Mouse (Mus musculus): ENCODE data around the gene Ndp. TPM values are rescaled to one million over a fixed set of nuclear protein-coding genes. Genes with fewer than 3 reads are reported as not detected.

The Ndp gene
- 4.5 and 5.2 TPM in 2 replicates for polyA plus RNA-seq (2016; fragmentation: Nextera tagmentation; extraction: Ambion mirVana)

DNA sequence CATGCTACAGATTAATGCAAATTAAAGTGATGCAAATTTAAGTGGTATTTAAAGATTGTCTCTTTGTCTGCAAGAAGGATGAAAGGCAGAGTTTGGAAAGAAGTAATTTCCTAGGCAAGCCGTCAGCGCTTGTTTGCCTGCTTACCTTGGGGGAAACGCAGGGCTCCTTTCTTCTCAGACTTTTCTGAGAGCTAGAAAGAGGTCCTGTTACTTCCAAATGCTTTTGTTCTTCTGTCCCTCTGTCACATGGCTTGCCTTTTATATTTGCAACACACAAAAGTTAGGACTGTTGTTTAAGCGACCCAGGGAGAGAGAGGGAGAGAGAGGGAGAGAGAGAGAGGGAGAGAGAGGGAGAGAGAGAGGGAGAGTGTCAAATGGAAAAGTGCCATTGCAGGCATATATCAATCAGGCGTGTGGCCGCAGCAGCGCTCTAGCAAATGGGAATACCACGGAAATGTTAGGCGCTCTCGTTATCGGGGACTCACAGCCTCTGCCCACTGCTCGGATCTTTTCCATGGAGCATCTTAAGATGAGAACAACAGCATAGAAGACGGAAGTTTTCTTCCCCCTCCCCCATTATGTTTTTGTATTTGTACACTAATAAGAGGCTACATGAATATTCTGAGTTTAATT is at the start of gene Ndp:
Gene Ndp, minus strand, starts transcription at position 534 of the 633 bp plus-strand sequence.
- peak within 1 kb of the TSS; percentile 20; the same call in 1 of the 2 replicates for H3K9ac ChIP-seq (replicated peaks)
- peak within 1 kb of the TSS; percentile 34 for H3K4me3 ChIP-seq
- H3K4me2 ChIP-seq (replicated peaks) = peak within 1 kb of the TSS; percentile 54
- H3K27ac ChIP-seq (replicated peaks) = peak within 1 kb of the TSS; percentile 66
- H3K9me3 ChIP-seq = no peaks in the 10 kb centered on the region
- WGBS = 20% methylated on average over 13 of the region's 13 CpGs
- no peaks in the 10 kb centered on the region for H3K4me1 ChIP-seq
- peak; percentile 38; the same call in 1 of the 2 replicates for ATAC-seq (ENCODE audit: low FRiP score, low read depth)
- no peaks in the 10 kb centered on the region for H3K27me3 ChIP-seq
- no peaks in the 10 kb centered on the region for H3K36me3 ChIP-seq

DNA sequence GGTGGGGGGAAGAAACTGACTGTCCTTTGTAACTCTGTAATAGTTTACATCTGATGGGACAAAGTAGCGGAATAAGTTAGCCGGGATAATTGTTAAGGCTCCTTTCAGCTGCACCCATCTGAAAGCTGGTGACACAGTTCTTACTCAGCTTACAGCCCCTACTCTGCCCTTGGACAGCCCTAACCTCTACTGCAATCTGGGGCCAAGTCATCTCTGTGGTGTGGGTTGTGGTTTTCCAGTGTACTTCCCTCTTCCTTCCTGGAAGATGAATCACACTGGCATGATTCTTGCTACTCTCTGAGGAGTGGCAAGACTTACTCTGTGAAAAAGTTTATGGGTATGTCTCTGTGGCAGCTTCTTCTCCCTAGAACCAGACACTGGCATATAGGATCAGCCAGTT is 43.2 kb upstream of the Ndp start:
- no peaks in the 10 kb centered on the region for H3K9me3 ChIP-seq
- 100% methylated on average over 2 of the region's 2 CpGs for WGBS
- no peak overlapping the region for H3K4me3 ChIP-seq
- H3K36me3 ChIP-seq = no peaks in the 10 kb centered on the region
- no peak overlapping the region for H3K27ac ChIP-seq (replicated peaks)
- no peak for ATAC-seq (ENCODE audit: low FRiP score, low read depth)
- no peak overlapping the region for H3K9ac ChIP-seq (replicated peaks)
- H3K4me2 ChIP-seq (replicated peaks) = no peak overlapping the region
- no peaks in the 10 kb centered on the region for H3K27me3 ChIP-seq
- no peaks in the 10 kb centered on the region for H3K4me1 ChIP-seq

DNA sequence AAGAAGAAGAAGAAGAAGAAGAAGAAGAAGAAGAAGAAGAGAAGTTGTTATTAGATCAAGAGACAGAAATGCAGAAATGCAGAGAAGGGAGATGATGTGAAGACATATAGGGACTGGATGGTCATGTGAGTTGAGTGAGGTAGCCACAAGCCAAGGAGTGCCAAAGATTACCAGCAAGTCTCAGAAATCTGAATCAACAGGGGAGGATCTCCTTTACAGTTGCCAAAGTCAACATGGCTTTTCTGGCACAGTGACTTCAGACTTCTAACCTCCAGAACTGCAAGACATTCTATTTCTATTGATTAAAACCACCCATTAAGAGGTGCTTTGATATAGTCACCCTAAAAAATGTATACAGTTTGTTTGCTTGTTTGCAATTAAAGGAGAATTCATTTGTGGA is 6.4 kb upstream of the Ndp start:
- no peak overlapping the region for H3K27ac ChIP-seq (replicated peaks)
- H3K27me3 ChIP-seq = no peaks in the 10 kb centered on the region
- no peaks in the 10 kb centered on the region for H3K4me1 ChIP-seq

DNA sequence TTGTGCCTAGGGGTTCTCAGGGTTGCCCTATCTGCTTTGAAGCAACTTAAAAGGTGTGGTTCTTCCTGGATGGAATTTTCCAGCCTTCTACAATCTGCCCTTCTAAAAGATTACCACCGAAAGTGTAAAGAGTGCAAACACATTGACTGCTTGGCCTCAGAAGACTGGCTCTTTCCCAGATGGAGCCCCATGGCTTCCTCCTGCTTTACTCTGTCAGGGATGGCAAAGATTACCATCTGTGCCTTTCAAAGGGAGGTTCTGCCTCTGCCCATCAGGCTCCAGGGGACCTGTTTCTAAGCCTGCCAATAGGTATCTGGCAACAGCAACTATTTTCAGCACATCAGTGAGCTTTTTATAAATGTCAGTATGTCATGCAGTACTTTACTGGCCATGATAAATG is 1.5 kb upstream of the Ndp start:
- no peak overlapping the region for H3K4me3 ChIP-seq
- ATAC-seq (ENCODE audit: low FRiP score, low read depth) = no peak
- H3K27me3 ChIP-seq = no peaks in the 10 kb centered on the region
- WGBS = 73% methylated on average over 1 of the region's 1 CpGs
- H3K9me3 ChIP-seq = no peaks in the 10 kb centered on the region
- no peaks in the 10 kb centered on the region for H3K4me1 ChIP-seq
- H3K27ac ChIP-seq (replicated peaks) = no peak overlapping the region
- no peaks in the 10 kb centered on the region for H3K36me3 ChIP-seq
- H3K4me2 ChIP-seq (replicated peaks) = no peak overlapping the region
- no peak overlapping the region for H3K9ac ChIP-seq (replicated peaks)

More for the DNA sequence above, 6.4 kb upstream of the Ndp start:
- Histone ChIP-seq H3K4me2 (replicated peaks) (no peak overlapping the region), H3K9ac (replicated peaks) (no peak overlapping the region), H3K36me3 (no peaks in the 10 kb centered on the region), H3K9me3 (no peaks in the 10 kb centered on the region), H3K4me3 (no peak overlapping the region)
- no peak for ATAC-seq (ENCODE audit: low FRiP score, low read depth)

DNA sequence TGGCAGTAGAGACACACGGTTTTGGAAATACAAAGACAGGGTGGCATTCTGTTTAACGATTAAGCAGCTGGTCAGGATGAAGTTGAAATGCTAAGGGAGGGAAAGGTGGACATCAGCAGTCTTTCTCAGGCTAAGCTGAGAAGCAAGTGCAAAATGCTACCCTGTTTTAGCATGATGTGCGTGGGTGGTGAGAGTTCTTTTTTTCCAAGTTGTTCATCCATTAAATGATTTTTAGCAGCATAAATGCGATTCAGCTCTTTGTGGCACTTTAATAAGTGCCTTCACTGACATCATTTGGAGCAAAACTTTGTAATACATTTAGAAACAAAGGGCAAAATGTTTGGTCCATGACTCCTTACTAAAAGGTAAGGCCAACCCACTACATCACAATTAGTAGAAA is 337 bp upstream of the Ndp start:
- ATAC-seq (ENCODE audit: low FRiP score, low read depth) = no peak
- Histone ChIP-seq H3K9ac (replicated peaks) (no peak overlapping the region), H3K4me1 (no peaks in the 10 kb centered on the region), H3K27ac (replicated peaks) (peak overlapping the region; percentile 66; the same call in 1 of the 2 replicates), H3K27me3 (no peaks in the 10 kb centered on the region), H3K4me2 (replicated peaks) (peak overlapping the region; percentile 54), H3K36me3 (no peaks in the 10 kb centered on the region), H3K4me3 (peak overlapping the region; percentile 34), H3K9me3 (no peaks in the 10 kb centered on the region)
- 27% methylated on average over 4 of the region's 4 CpGs for WGBS

DNA sequence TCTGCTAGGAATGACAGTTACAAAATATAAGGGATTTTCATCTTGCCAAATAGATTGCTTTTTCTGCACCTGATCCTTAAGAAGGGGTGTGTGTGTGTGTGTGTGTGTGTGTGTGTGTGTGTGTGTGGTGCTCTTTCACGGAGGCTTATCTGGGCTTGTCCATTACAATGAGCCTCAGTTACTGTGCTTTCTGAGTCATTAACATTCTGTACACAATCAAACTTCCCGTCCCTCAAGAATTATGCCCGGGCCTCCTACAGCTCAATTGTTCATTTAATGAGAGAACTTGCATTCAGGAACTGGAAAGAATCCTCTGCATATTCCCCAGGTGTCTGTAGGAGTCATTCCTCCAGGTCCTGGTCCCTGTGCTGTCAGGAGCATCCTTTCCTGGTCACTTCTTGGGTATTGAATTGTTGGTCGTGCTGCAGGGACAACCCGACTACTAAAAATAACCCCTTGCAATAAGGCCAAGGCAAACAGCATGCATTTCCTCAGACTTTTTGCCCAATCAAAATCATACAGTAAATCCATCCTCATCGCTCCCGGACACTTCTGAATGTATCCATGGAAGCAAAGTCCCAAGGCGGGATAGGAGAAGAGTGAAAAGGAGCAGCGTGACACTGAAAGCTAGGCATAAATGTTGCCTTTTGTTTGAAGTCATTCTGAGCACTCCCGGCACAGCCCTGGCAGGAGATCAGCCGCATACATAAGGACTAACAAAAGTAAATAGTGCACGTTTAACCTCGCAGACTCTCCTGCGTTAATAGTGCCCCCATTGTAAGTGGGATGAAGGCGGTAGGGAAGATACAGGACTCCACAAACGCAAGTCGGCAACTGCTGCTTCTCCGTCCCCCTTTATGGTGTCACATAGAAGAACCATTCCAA is 1.1 kb downstream of the Ndp start:
- Histone ChIP-seq H3K9me3 (no peaks in the 10 kb centered on the region), H3K4me3 (peak overlapping the region; percentile 34), H3K36me3 (no peaks in the 10 kb centered on the region), H3K27ac (replicated peaks) (peak overlapping the region; percentile 66), H3K27me3 (no peaks in the 10 kb centered on the region), H3K9ac (replicated peaks) (peak overlapping the region; percentile 20; the same call in 1 of the 2 replicates), H3K4me1 (no peaks in the 10 kb centered on the region), H3K4me2 (replicated peaks) (peak overlapping the region; percentile 54)
- 15% methylated on average over 18 of the region's 18 CpGs for WGBS
- peak; percentile 85 for ATAC-seq (ENCODE audit: low FRiP score, low read depth)

DNA sequence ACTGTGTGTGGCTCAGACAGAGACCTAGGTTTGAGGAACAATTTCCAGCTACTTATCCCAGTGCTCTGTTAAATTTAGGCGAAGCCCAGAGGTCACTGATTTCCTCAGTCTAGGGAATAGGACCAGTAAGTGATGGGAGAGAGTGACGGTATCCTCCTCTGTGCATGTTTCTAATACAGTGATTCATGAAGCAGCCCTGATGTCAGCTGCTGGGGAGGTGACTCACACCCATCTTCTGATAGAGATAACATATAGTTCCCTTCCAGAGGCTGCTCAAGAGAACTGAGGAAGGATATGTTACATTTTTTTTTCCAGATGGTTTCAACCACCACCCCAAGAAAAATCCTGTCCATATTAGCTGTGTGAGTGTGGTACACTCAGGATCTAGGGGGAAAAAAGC is 2.9 kb downstream of the Ndp start:
- Histone ChIP-seq H3K4me3 (no peak overlapping the region), H3K27ac (replicated peaks) (no peak overlapping the region), H3K9me3 (no peaks in the 10 kb centered on the region), H3K9ac (replicated peaks) (no peak overlapping the region), H3K4me2 (replicated peaks) (no peak overlapping the region), H3K36me3 (no peaks in the 10 kb centered on the region), H3K27me3 (no peaks in the 10 kb centered on the region), H3K4me1 (no peaks in the 10 kb centered on the region)
- WGBS = 76% methylated on average over 2 of the region's 2 CpGs
- ATAC-seq (ENCODE audit: low FRiP score, low read depth) = no peak

DNA sequence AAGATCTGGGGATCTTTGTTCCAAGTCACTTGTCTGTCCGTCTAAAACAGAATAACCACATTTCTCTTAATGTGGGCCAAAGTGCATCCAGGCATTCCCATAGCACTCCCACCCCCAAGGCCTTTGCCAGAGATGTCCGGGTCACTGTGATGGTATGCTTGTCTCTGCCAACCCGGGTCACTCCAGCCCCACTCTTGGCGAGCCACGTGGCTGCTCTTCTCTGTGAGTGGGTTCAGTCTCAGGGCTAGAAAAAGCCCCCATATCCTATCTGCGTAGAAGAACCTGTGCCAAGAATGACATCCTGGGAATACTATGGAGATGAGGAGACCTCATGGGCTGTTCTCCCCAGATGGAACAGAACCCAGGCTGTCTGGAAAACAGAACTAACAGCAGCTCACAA is 4.0 kb downstream of the Ndp start:
- Histone ChIP-seq H3K9me3 (no peaks in the 10 kb centered on the region), H3K27ac (replicated peaks) (no peak overlapping the region), H3K4me3 (no peak overlapping the region), H3K9ac (replicated peaks) (no peak overlapping the region), H3K36me3 (no peaks in the 10 kb centered on the region), H3K4me2 (replicated peaks) (no peak overlapping the region), H3K27me3 (no peaks in the 10 kb centered on the region), H3K4me1 (no peaks in the 10 kb centered on the region)
- 66% methylated on average over 6 of the region's 6 CpGs for WGBS
- ATAC-seq (ENCODE audit: low FRiP score, low read depth) = no peak

DNA sequence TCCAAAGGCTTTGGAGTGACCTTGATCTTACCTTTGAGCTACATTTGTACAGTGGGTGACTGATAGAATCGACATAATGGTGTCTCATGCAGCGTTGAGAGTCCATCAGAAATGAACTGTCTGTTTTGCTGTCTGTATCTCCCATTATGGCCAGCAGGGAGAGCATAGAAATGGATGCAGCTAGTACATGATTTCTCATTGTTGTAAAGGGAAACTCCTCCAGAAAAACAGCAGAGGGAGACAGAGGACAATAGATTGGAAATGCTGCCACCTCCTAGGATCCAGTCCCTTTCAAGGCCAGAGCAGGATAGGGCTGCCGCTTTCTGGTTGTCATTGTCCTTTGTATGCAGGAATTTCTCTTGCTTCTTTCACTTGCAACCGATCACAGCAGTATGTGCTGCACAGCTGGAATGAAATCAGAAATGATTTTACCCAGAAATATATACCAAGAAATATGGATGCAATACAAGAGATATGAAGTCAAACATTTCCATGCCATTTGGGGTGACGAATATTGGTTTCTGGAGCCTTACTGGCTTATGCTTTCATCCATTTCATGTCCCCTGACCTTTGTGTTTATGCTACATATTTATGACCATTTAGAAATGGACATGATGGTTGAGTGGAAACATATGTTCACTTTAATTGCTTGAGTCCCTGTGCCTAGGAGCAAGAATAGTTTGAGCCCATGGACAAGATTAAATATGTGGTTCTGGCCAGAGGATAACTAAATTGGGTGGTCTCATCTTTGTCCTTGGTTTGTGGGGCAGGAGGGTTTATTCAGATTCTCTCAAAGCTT is 17.0 kb downstream of the Ndp start:
- WGBS = 31% methylated on average over 5 of the region's 5 CpGs
- no peak overlapping the region for H3K4me2 ChIP-seq (replicated peaks)
- H3K27ac ChIP-seq (replicated peaks) = no peak overlapping the region
- H3K4me3 ChIP-seq = no peak overlapping the region
- no peak overlapping the region for H3K9ac ChIP-seq (replicated peaks)
- ATAC-seq (ENCODE audit: low FRiP score, low read depth) = peak; percentile 92
- no peaks in the 10 kb centered on the region for H3K36me3 ChIP-seq
- H3K27me3 ChIP-seq = no peaks in the 10 kb centered on the region
- H3K4me1 ChIP-seq = no peaks in the 10 kb centered on the region
- H3K9me3 ChIP-seq = no peaks in the 10 kb centered on the region

DNA sequence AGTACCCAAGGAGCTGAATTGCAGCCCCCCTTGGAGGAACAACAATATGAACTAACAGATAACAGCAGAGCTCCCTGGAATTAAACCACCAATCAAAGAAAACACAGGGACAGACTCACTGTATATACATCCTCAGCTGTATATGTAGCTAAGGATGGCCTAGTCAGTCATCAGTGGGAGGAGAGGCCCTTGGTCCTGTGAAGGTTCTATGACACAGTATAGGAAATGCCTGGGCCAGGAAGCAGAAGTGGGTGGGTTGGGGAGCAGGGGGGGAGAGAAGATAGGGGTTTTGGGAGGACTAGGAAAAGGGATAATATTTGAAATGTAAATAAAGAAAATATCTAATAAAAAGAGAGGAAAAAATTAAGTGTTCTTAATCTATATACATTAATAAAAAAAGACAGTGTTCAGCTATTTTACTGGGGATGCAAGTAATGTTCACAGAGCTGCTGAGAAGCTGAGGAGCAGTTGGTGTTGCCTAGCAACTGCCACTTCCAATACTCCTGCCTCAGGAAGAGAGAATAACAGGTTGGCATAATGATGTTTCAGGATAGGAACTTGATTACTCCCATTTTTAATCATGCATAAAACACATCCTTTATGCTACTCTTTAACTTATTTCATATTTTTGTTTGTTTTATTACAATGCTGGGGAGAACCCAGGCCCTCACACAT is 43.8 kb downstream of the Ndp start:
- Histone ChIP-seq H3K36me3 (no peaks in the 10 kb centered on the region), H3K4me2 (replicated peaks) (no peak overlapping the region), H3K9me3 (no peaks in the 10 kb centered on the region), H3K4me3 (no peak overlapping the region), H3K9ac (replicated peaks) (no peak overlapping the region), H3K27ac (replicated peaks) (no peak overlapping the region), H3K4me1 (no peaks in the 10 kb centered on the region), H3K27me3 (no peaks in the 10 kb centered on the region)
- ATAC-seq (ENCODE audit: low FRiP score, low read depth) = no peak

DNA sequence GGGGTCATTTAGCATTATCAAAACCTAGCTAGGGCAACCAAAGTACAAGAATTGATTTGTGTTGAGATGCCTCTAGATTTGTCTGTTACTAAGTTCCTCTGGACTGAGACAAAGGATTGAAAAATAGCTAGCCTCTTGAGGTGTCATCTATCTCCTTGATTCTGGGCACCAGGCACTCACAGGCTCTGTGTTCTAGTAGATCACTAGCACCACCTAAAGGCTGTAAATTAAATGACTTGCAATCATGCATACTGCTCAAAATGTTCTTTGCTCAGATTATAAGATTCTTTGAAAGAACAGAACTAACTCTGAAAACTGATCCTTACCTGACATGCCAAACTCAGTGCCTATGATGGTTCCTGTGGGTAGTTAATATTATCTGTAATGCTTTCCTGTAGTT is 51.3 kb downstream of the Ndp start:
- no peaks in the 10 kb centered on the region for H3K9me3 ChIP-seq
- H3K27me3 ChIP-seq = no peaks in the 10 kb centered on the region
- H3K4me2 ChIP-seq (replicated peaks) = no peak overlapping the region
- no peak overlapping the region for H3K27ac ChIP-seq (replicated peaks)
- H3K9ac ChIP-seq (replicated peaks) = no peak overlapping the region
- no peaks in the 10 kb centered on the region for H3K36me3 ChIP-seq
- H3K4me3 ChIP-seq = no peak overlapping the region
- H3K4me1 ChIP-seq = no peaks in the 10 kb centered on the region
- no peak for ATAC-seq (ENCODE audit: low FRiP score, low read depth)
